Mouse (Mus musculus): Measurements from ENCODE around the gene Oas2.

DNA sequence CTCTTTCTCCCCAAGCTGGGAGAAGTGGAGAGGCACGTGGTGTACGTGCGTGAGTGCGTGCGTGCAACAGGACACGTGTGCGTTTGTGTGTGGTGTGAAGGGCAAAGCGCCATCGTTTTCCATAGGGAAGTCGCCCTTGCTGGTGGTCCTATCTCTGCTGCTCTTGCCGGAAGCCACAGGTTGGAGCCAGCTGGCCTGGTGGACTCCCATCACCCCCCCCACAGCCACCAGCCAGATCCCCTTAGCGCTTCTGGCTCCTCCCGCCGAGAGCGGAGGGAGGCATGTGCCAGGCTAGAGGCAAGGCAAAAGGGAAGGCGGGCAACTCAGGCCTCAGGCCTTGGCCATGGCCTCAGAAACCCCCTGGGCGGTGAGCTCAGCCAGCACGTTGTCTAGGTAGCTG lies 68.7 kb downstream of the Oas2 start:
- TF ChIP-seq CTCF (IDR thresholded peaks at IDR 0.05): no peak
- TF ChIP-seq POLR2A (IDR thresholded peaks at IDR 0.05; ENCODE audit: insufficient read depth, low read depth, low read length): no peak
- no peak for TF ChIP-seq EP300 (IDR thresholded peaks at IDR 0.05; ENCODE audit: insufficient read depth, low read depth, low read length)
